Mouse (Mus musculus): ENCODE results near the gene Gm10974.

Gene Gm10974

DNA sequence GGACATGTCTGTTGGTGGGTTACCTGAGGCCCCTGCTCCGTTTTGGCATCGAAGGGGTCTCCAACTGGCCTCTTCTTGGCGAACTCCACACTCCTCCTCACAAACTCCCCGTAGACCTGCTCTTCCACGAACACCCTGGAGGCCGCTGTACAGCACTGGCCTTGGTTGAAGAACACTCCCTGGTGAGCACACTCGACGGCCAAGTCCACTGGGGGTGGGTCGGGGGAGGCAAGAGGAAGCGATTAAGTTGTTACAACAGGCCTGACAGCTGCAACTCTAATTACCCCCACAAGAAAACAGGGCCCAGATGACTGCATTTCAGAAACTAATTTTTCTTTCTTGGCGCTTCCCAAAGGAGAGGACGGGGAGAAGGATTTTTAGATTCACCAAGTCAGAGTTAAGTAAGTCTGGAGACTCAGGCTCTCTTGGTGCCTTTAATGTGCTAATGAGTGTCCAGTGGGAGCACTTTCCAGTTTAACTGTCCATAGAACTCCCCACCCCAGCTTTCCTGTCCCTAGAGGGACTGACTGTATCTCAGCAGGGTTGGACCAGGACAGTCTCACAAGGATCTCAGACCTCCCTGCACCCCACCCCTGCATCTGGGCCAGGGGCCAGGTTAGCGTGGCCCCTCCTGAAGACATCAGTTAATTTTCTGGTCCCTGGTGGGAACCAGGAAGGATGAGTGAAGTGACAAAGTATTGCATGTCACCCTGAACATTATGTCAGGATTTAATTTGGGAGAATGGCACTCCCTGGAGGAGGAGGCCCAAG lies 40.4 kb downstream of the Gm10974 start:
- no peak for DNase-seq (ENCODE audit: low spot score in 2 of 2)

DNA sequence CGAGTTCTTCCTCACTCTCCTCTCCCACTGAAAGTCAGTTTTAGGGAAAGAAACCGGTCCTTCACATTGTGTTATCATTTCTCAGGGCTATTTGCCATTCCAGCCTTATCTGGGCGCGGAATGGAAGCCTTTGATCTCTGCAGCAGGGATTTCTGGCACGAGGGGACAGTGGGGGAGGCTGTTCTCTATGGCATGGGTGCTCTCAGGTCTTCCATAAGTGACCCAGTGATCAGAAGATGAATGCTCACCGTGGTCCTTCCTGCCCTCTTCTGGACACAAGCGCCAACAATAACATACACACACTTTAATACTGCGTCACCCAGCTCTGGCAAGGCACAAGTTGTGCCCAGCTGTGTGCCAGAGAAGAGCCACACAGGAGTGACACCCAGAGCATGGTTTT lies 41.3 kb downstream of the Gm10974 start:
- DNase-seq (ENCODE audit: low spot score in 2 of 2): no peak

DNA sequence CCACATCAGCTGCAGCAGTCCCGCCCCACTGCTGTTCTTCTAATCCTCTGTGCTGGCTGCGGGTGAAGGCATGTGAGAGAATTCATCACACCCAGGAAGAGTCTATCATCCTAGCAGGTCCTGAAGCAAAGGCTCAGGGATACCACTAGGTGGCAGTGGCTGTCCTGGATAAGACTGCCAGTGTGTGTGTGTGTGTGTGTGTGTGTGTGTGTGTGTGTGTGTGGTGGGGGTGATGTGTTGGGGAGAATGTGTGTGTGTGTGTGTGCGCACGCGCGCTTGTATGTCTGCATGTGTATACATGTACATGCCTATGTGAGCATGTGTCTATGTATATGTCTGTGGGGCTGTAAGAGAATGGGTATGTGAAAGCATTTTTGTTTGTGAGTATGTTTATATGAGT lies 43.7 kb downstream of the Gm10974 start:
- DNase-seq (ENCODE audit: low spot score in 2 of 2): no peak

DNA sequence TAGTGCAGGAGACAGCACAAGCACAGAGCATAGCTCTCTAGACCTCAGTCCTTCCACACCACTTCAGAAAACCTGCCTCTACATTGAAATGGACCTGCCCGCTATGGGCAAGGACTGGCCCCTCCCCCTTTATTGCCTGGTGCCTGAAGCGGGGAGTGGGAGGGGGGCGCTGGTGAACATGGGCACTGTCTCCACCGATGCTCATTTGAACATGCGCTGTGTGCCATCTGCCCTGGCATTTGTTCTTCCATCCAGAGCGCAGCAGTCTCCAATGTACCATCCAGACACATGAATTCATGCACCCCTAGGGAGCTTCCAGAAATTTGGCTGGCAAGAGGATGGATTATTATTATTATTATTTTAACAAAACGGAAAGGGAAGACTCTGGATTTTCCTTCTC lies 47.4 kb downstream of the Gm10974 start:
- no peak for DNase-seq (ENCODE audit: low spot score in 2 of 2)

DNA sequence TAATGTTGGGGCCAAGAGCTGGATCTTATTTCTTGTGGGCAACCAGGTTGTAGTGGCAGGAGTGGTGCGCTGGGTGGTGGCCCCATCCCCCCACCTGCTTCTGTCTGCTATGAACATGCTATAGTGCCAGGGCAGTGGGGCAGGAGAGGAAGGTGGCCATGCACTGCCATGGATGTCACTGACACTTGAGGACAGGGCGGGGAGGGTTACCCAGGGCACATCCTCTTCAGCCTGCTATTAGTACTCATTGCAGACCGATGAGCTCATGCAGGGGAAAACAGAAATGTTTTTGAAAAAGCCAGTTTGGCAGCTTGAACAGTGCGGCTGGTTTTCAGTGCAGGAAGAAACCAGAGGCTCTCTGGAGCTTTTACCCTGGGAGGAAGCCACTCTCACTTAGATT lies 51.1 kb downstream of the Gm10974 start:
- no peak for DNase-seq (ENCODE audit: low spot score in 2 of 2)

DNA sequence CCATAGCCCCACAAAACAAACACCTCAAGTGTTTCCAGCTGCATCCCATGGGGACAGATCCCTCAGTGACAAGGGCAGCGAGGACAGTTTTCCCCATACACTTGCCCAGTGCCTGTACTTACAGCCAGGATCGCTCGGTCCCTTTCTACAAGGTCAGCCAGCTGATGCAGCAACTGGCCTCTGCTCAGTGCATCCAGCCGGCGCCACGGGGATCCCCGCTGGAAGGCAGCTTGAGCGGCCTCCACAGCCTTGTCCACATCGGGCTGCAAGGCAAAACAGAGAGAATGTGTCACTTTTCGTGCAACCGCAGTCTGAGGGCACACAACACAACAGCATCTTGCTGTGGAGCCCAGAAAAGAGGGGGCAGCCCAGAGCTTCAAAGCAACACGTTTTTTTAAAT lies 53.3 kb downstream of the Gm10974 start:
- no peak for DNase-seq (ENCODE audit: low spot score in 2 of 2)

DNA sequence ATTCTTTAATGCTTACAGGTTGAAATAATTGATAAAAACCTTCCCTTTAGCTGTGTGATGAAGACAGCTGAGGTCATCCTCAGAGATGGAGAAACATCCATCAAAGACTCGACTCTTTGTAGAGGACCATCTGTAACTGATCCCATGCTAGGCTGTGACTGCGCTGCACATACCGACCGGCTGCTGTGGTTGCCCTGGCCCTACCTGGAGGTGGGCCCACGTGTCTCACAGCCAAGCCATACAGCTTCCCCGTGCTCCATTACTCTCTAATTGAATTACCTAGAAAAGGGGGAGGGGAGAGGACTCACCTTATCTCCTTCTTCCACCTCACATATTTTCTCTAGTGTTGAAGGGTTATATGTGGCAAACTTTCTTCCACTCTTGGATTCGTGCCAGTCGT lies 56.2 kb downstream of the Gm10974 start:
- no peak for DNase-seq (ENCODE audit: low spot score in 2 of 2)

DNA sequence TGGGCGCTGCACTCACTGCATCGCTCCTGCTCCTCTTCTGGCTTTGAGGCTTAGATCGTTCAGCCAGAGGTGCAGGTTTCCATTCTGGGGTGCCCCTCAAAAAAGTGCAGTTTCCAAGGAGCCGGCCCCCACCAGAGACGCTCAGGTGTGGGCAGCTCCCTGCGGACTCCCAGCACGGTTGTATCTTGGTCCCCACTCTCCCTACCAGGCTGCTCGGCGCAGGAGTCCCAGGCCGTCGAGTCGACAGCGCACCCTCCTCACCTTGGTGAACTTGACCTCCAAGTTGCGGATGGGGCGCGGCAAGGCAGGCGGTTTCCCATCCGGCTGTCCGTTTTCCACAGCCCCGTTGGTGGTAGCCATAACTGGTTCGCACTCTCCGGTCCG lies 61.3 kb downstream of the Gm10974 start:
- DNase-seq (ENCODE audit: low spot score in 2 of 2): no peak

DNA sequence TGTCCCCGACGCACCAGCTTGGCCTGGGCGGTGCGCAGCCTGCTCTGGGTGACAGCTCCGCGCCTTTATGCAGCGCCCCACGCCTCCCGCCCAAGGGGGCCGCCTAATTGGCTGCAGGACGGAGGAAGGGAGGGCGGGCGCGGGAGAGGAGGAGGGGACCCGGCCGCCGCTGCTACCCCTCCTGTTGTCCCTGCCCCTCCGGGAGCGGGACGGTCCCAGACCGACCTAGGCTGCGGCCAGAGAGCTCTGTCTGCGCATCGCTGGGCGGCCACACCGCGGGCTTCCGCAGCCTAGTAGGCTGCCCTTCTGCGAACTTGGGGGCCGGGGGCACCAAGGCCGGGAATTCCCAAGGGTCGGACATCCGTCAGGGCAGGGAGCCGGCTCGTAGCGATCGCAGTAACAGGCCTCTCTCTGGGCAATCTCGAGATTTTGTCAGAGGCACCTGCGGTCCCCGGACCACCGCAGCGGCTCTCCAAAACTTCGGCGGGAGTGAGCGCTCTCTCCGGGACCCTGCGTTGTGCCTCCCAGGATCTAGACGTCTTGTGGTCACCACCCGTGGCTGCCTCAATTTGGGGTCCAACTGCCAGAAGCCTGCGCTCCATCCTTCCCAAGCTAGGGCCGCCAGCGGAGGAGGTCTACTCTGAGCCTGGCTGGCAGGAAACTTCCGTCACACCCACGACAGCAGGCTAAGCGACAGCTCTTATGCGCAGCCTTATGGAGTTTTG lies 61.9 kb downstream of the Gm10974 start, which contains the start of gene Aldh1a3:
Gene Aldh1a3 (minus strand): TSS at position 81 of the 725 bp plus-strand sequence.
- DNase-seq (ENCODE audit: low spot score in 2 of 2): no peak

DNA sequence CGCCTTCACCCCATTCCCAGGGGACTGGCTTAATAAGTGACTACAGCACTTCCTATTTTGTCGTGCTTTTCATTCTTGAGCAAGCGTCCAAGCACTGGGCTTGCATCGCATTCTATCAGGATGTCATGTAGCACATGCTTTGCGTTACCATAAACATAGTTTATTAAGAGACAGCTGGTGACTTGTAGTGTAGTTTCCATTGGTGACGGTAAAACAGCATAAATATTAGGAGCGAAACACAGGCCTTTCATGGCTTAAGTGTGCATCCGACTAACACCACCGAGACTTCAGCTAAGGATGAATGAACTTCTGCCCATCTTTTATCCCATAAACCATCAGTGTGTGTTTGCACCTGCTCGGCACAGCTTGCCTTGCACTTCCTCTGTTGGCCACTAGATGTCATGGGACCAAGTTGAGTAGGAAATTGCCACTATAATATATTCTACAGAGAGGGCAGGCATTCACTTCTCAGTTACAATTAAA lies 68.8 kb downstream of the Gm10974 start:
- DNase-seq (ENCODE audit: low spot score in 2 of 2): peak; percentile 20 to 69

Measured in spleen, postnatal 10 days (tissue).